ENCODE assay signal across 37 mouse cellular contexts in the genomic region with DNA sequence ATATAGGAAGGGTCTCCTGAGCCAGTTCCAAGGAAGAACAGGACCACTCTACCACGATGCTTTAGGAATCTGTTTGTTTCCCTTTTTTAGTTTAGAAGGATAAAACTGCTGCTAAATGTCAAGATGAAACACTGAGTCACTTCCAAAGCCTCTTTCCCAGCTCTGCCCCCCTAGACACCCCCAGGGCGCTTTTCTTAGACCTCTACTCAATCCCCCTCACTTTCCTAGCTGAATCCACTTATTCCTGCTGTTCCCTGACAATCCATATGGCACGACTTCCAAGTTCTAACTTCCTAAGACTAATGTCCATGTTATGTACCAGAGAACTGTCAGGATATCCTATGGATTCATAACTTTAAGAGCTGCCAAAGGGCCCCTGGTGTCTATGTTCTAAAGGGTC. TPM values are rescaled to one million over a fixed set of nuclear protein-coding genes. Genes with fewer than 3 reads are reported as not detected.
"Had no signal": no experiment of that assay in that cellular context is flagged by ENCODE, and none has a peak within 500 bp of the region (broad histone marks: within the 10 kb centered on the region; RNA-seq: fewer than 3 reads in every experiment).

No protein-coding gene starts in this region.

- ATAC-seq: hindbrain, postnatal 0 days; intestine, embryonic 16.5 days; liver, embryonic 12.5 days had no signal

- DNase-seq: gastrocnemius, postnatal 14 days; heart, adult 18-20 months; heart, postnatal 10 days; heart, postnatal 4 days; kidney, adult 11 months; kidney, adult 2 months; kidney, adult 9 months; kidney, postnatal 14 days; kidney, postnatal 36 days; layer of hippocampus, adult 9-11 months; layer of hippocampus, postnatal 36 days; left cerebral cortex, postnatal 4 days had no signal

RNA-seq across cellular contexts. Expression of gene Tmco5, which starts 40.1 kb away (rescaled TPM):
- total RNA-seq: gastrocnemius, adult 18-20 months; gastrocnemius, adult 8-10 months; gastrocnemius, postnatal 14 days; gastrocnemius, postnatal 4 days; granulocyte monocyte progenitor cell, adult 5-6 weeks; heart, adult 18-20 months; heart, adult 8-10 months; heart, postnatal 10 days; heart, postnatal 25 days; heart, postnatal 4 days; hindbrain, postnatal 0 days; liver, adult 2 months had no signal
- polyA plus RNA-seq: heart, embryonic 10.5 days; heart, embryonic 12.5 days; heart, embryonic 14.5 days; heart, embryonic 16.5 days; hindbrain, embryonic 10.5 days; hindbrain, embryonic 13.5 days; hindbrain, embryonic 15.5 days; hindbrain, postnatal 0 days; intestine, embryonic 14.5 days; intestine, embryonic 16.5 days; kidney, adult 2 months; kidney, embryonic 15.5 days; kidney, postnatal 0 days; large intestine, adult 2 months; limb, embryonic 11.5 days; limb, embryonic 13.5 days; limb, embryonic 15.5 days; liver, adult 2 months; liver, embryonic 12.5 days; liver, embryonic 14.5 days had no signal
